Mouse (Mus musculus) testis, adult 2 months (tissue): ENCODE results near the gene 1700029H14Rik. TPM values are rescaled to one million over a fixed set of nuclear protein-coding genes. Genes with fewer than 3 reads are reported as not detected.
A peak's percentile ranks its signal among the peaks of the same experiment; 100 is the strongest.

Source experiments
- H3K27ac ChIP-seq: fragments of 200-500 bp; 2 replicates; pipeline ENCODE4 v1.5.1; 2012; ENCODE audit warnings: low read depth, low read length; ENCODE audit not compliant: control insufficient read depth, insufficient read depth
- H3K27me3 ChIP-seq: fragments of 200-500 bp; 2 replicates; pipeline ENCODE4 v1.6.1; 2012; ENCODE audit warnings: mild to moderate bottlenecking, low read length, moderate library complexity; ENCODE audit not compliant: control insufficient read depth, insufficient read depth
- H3K36me3 ChIP-seq: fragments of 200-500 bp; 2 replicates; pipeline ENCODE4 v1.6.1; 2012; ENCODE audit warnings: mild to moderate bottlenecking, low read length; ENCODE audit not compliant: control insufficient read depth, insufficient read depth
- H3K4me1 ChIP-seq: fragments of 200-500 bp; 2 replicates; pipeline ENCODE4 v1.6.1; 2012; ENCODE audit warnings: low read length; ENCODE audit not compliant: control insufficient read depth, insufficient read depth
- H3K4me3 ChIP-seq: fragments of 200-500 bp; 2 replicates; pipeline ENCODE4 v1.5.1; 2012; ENCODE audit warnings: low read depth, mild to moderate bottlenecking, low read length, moderate library complexity, mixed read lengths; ENCODE audit not compliant: control insufficient read depth
- CTCF ChIP-seq: fragments of 200-500 bp; IDR thresholded peaks from 2 replicates; pipeline ENCODE4 v1.5.1; 2012; ENCODE audit warnings: low read depth, mild to moderate bottlenecking, inconsistent platforms, low read length, moderate library complexity; ENCODE audit not compliant: control insufficient read depth, insufficient read depth, insufficient replicate concordance
- POLR2A ChIP-seq: fragments of 200-500 bp; IDR thresholded peaks from 2 replicates; pipeline ENCODE4 v1.6.1; 2012; ENCODE audit warnings: low read depth, mild to moderate bottlenecking, inconsistent platforms, low read length, moderate library complexity; ENCODE audit not compliant: control insufficient read depth
- polyA plus RNA-seq: library from polyadenylated mRNA; depleted of rRNA; stranded (reverse); fragments of >200 nt; gene quantifications from 2 replicates; pipeline ENCODE4 v1.2.3, GENCODE M21; 2012

Gene 1700029H14Rik
- polyA plus RNA-seq, 1 experiment = 536 TPM

GRCm38 (mm10) chr8:13540122-13540521, 22.1 kb downstream of the 1700029H14Rik start:
- no peak for TF ChIP-seq POLR2A
- TF ChIP-seq CTCF = no peak
- Histone ChIP-seq H3K4me3 (no peak overlapping the region), H3K36me3 (no peaks in the 10 kb centered on the region), H3K27ac (peak overlapping the region; percentile 11; the same call in 1 of the 2 replicates), H3K4me1 (no peaks in the 10 kb centered on the region; the same call in 1 of the 2 replicates), H3K27me3 (no peaks in the 10 kb centered on the region)

GRCm38 (mm10) chr8:13538821-13539220, 23.4 kb downstream of the 1700029H14Rik start:
- TF ChIP-seq CTCF = no peak
- no peak for TF ChIP-seq POLR2A
- H3K27ac ChIP-seq = no peak overlapping the region

GRCm38 (mm10) chr8:13537102-13537501, 25.2 kb downstream of the 1700029H14Rik start:
- Histone ChIP-seq H3K27ac (no peak overlapping the region), H3K36me3 (no peaks in the 10 kb centered on the region), H3K4me1 (no peaks in the 10 kb centered on the region; the same call in 1 of the 2 replicates), H3K27me3 (no peaks in the 10 kb centered on the region), H3K4me3 (no peak overlapping the region)
- TF ChIP-seq POLR2A = no peak
- TF ChIP-seq CTCF = no peak

More at GRCm38 (mm10) chr8:13538821-13539220, 23.4 kb downstream of the 1700029H14Rik start:
- Histone ChIP-seq H3K27me3 (no peaks in the 10 kb centered on the region), H3K36me3 (no peaks in the 10 kb centered on the region), H3K4me1 (no peaks in the 10 kb centered on the region; the same call in 1 of the 2 replicates), H3K4me3 (no peak overlapping the region)

GRCm38 (mm10) chr8:13533123-13533522, 29.1 kb downstream of the 1700029H14Rik start:
- no peak overlapping the region for H3K27ac ChIP-seq
- TF ChIP-seq CTCF (no peak), POLR2A (no peak)
- H3K4me3 ChIP-seq = no peak overlapping the region
- H3K4me1 ChIP-seq = peaks cover 10% of the 10 kb centered on the region
- no peaks in the 10 kb centered on the region for H3K36me3 ChIP-seq
- no peaks in the 10 kb centered on the region for H3K27me3 ChIP-seq

GRCm38 (mm10) chr8:13531602-13532171, 30.6 kb downstream of the 1700029H14Rik start:
- Histone ChIP-seq H3K27ac (no peak overlapping the region), H3K27me3 (no peaks in the 10 kb centered on the region), H3K4me1 (peaks cover 10% of the 10 kb centered on the region), H3K36me3 (no peaks in the 10 kb centered on the region), H3K4me3 (no peak overlapping the region)
- TF ChIP-seq CTCF = no peak
- TF ChIP-seq POLR2A = no peak

GRCm38 (mm10) chr8:13530941-13531340, 31.3 kb downstream of the 1700029H14Rik start:
- Histone ChIP-seq H3K4me1 (peaks cover 10% of the 10 kb centered on the region), H3K36me3 (no peaks in the 10 kb centered on the region), H3K27ac (0 out of 2 replicates have a peak overlapping the region, but pooled peaks have one; percentile 5), H3K27me3 (no peaks in the 10 kb centered on the region), H3K4me3 (no peak overlapping the region)
- no peak for TF ChIP-seq CTCF
- TF ChIP-seq POLR2A = no peak

- Histone ChIP-seq H3K27me3 (no peaks in the 10 kb centered on the region), H3K36me3 (no peaks in the 10 kb centered on the region), H3K27ac (0 out of 2 replicates have a peak overlapping the region, but pooled peaks have one; percentile 5), H3K4me3 (no peak overlapping the region), H3K4me1 (peaks cover 10% of the 10 kb centered on the region)
- no peak for TF ChIP-seq POLR2A
- no peak for TF ChIP-seq CTCF
Measured at GRCm38 (mm10) chr8:13530401-13530800, 31.9 kb downstream of the 1700029H14Rik start.
